Mouse (Mus musculus) lung, embryonic 16.5 days (tissue): ENCODE results near the gene Mad1l1. TPM values are rescaled to one million over a fixed set of nuclear protein-coding genes. Genes with fewer than 3 reads are reported as not detected.

ENCODE experiments used
- ATAC-seq: fragments of 200-750 bp; cut with Nextera tagmentation; 2 replicates; pipeline ENCODE4 v1.8.0; 2017; ENCODE audit warnings: low read depth, mild to moderate bottlenecking, moderate library complexity
- H3K27ac ChIP-seq: fragments of 300-500 bp; sonication (generic); 2 replicates; pipeline ENCODE4 v1.5.1; 2014; ENCODE audit warnings: mild to moderate bottlenecking, control low read depth, low read length
- H3K27me3 ChIP-seq: fragments of 300-500 bp; sonication (generic); 2 replicates; pipeline ENCODE4 v1.6.1; 2014; ENCODE audit warnings: low read depth, low read length, mixed read lengths; ENCODE audit not compliant: control insufficient read depth, insufficient read depth
- H3K36me3 ChIP-seq: fragments of 300-500 bp; sonication (generic); 2 replicates; pipeline ENCODE4 v1.6.1; 2014; ENCODE audit warnings: low read length; ENCODE audit not compliant: control insufficient read depth, insufficient read depth
- H3K4me1 ChIP-seq: fragments of 300-500 bp; sonication (generic); replicated peaks from 2 replicates; pipeline ENCODE4 v1.6.1; 2014; ENCODE audit warnings: low read length, mixed read lengths; ENCODE audit not compliant: control insufficient read depth, insufficient read depth
- H3K4me2 ChIP-seq: fragments of 300-500 bp; sonication (generic); 2 replicates; pipeline ENCODE4 v1.6.1; 2014; ENCODE audit warnings: low read depth, low read length, control low read depth
- H3K4me3 ChIP-seq: fragments of 300-500 bp; sonication (generic); 2 replicates; pipeline ENCODE4 v1.5.1; 2014; ENCODE audit warnings: mild to moderate bottlenecking, low read length, control low read depth
- H3K9ac ChIP-seq: fragments of 300-500 bp; sonication (generic); 2 replicates; pipeline ENCODE4 v1.6.1; 2014; ENCODE audit warnings: low read length, control low read depth
- H3K9me3 ChIP-seq: fragments of 300-500 bp; sonication (generic); 2 replicates; pipeline ENCODE4 v1.6.1; 2016; ENCODE audit warnings: low read length; ENCODE audit not compliant: control insufficient read depth
- WGBS: fragments of 180-500 bp; shearing (Covaris S2); extraction: QIAGEN DNeasy Blood & Tissue Kit; methylation state at CpG from one replicate; pipeline ENCODE4 v1.1.7; 2014; 5-methylcytosine and 5-hydroxymethylcytosine counted together
- polyA plus RNA-seq: library from polyadenylated mRNA; unstranded; fragments of >200 nt; fragmentation: Nextera tagmentation; extraction: Ambion mirVana; gene quantifications from 2 replicates; pipeline ENCODE4 v1.2.1, GENCODE M21; 2015

The Mad1l1 gene
- polyA plus RNA-seq, 1 experiment from 2014 or later: 54.1 TPM

GRCm38 (mm10) chr5:140204465-140204864 is 116.9 kb downstream of the Mad1l1 start:
- no peaks in the 10 kb centered on the region for H3K36me3 ChIP-seq
- H3K27me3 ChIP-seq: no peaks in the 10 kb centered on the region
- ATAC-seq: no peak
- no peak overlapping the region for H3K9ac ChIP-seq
- H3K9me3 ChIP-seq: no peaks in the 10 kb centered on the region
- 52% methylated on average over 3 of the region's 3 CpGs for WGBS
- H3K27ac ChIP-seq: no peak overlapping the region
- no peak overlapping the region for H3K4me2 ChIP-seq
- H3K4me3 ChIP-seq: no peak overlapping the region
- H3K4me1 ChIP-seq: peaks cover 12% of the 10 kb centered on the region

DNA sequence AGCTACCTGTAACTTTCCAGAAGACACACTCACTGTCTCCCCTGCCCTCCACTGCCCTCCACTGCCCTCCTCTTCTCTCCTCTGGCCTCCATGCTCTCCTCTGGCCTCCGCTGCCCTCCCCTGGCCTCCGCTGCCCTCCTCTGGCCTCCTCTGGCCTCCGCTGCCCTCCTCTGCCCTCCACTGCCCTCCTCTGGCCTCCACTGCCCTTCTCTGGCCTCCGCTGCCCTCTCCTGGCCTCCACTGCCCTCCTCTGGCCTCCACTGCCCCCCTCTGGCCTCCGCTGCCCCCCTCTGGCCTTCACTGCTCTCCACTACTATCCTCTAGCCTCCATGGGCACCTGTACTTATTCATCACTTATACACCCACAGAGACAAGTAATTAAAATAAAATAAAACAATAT is 117.3 kb downstream of the Mad1l1 start:
- Histone ChIP-seq H3K4me2 (no peak overlapping the region), H3K4me3 (no peak overlapping the region), H3K9ac (no peak overlapping the region), H3K4me1 (peaks cover 9% of the 10 kb centered on the region), H3K27me3 (no peaks in the 10 kb centered on the region), H3K9me3 (no peaks in the 10 kb centered on the region), H3K27ac (no peak overlapping the region), H3K36me3 (no peaks in the 10 kb centered on the region)
- WGBS: 87% methylated on average over 4 of the region's 5 CpGs
- no peak for ATAC-seq

GRCm38 (mm10) chr5:140202451-140202850 is 118.9 kb downstream of the Mad1l1 start:
- ATAC-seq: no peak
- Histone ChIP-seq H3K27me3 (no peaks in the 10 kb centered on the region), H3K4me1 (0 out of 2 replicates have a peak, but pooled peaks cover 2% of the 10 kb centered on the region)

DNA sequence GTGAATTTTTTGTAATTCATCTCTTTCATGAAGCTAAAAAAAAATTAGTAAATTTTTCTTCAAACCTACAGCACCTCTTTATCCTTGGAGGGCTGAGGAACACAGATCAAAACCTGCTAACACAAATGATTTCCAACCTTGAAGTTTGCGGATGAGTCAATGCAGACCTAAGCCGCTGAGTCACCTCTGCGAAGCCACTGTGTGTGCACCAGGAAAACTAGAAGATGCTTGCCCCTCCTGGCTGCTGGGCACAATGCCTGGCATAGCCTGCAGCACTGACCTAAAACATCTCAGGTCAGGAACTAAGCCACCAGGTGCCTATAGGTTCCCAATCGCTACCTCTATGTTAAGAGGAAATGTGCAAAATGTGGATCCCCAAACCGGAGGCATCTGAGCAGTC is 119.8 kb downstream of the Mad1l1 start:
- no peaks in the 10 kb centered on the region for H3K27me3 ChIP-seq
- no peaks in the 10 kb centered on the region for H3K9me3 ChIP-seq
- no peaks in the 10 kb centered on the region for H3K36me3 ChIP-seq
- ATAC-seq: no peak
- H3K4me2 ChIP-seq: no peak overlapping the region
- H3K27ac ChIP-seq: no peak overlapping the region
- H3K4me1 ChIP-seq: no peaks in the 10 kb centered on the region
- WGBS: 95% methylated on average over 5 of the region's 5 CpGs
- no peak overlapping the region for H3K9ac ChIP-seq
- H3K4me3 ChIP-seq: no peak overlapping the region

More at GRCm38 (mm10) chr5:140202451-140202850, 118.9 kb downstream of the Mad1l1 start:
- no peak overlapping the region for H3K4me2 ChIP-seq
- no peaks in the 10 kb centered on the region for H3K36me3 ChIP-seq
- H3K9ac ChIP-seq: no peak overlapping the region
- no peak overlapping the region for H3K4me3 ChIP-seq
- WGBS: 69% methylated on average over 2 of the region's 2 CpGs
- H3K27ac ChIP-seq: no peak overlapping the region
- H3K9me3 ChIP-seq: no peaks in the 10 kb centered on the region

- no peaks in the 10 kb centered on the region for H3K4me1 ChIP-seq
- H3K4me2 ChIP-seq: no peak overlapping the region
- no peak overlapping the region for H3K27ac ChIP-seq
- H3K9me3 ChIP-seq: no peaks in the 10 kb centered on the region
- WGBS: 91% methylated on average over 1 of the region's 1 CpGs
- no peak for ATAC-seq
- H3K36me3 ChIP-seq: no peaks in the 10 kb centered on the region
- H3K9ac ChIP-seq: no peak overlapping the region
- no peak overlapping the region for H3K4me3 ChIP-seq
- no peaks in the 10 kb centered on the region for H3K27me3 ChIP-seq
Measured at GRCm38 (mm10) chr5:140201109-140201508, 120.2 kb downstream of the Mad1l1 start.

DNA sequence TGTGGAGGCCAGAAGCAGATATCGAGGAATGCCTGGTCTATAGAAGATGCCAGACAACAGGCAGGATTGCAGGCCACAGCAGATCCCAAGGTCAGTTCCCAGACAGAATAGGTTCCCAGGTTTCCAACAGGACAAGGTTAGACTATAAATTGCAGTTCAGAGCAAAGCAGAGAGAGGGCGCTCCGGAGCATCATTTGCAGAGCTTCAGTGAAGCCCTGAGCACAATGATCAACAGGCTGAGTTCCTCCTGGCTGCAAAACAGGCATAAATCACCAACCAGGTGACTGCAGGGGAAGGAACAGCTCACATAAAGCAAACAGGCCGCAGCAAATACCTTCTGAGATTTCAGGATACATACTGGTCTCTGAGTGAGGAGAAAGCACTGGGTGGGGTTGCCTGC is 123.6 kb downstream of the Mad1l1 start:
- Histone ChIP-seq H3K27ac (no peak overlapping the region), H3K4me2 (no peak overlapping the region), H3K36me3 (peaks cover 4% of the 10 kb centered on the region; the same call in 1 of the 2 replicates), H3K4me1 (no peaks in the 10 kb centered on the region), H3K9ac (no peak overlapping the region), H3K27me3 (no peaks in the 10 kb centered on the region), H3K4me3 (no peak overlapping the region), H3K9me3 (no peaks in the 10 kb centered on the region)
- 33% methylated on average over 4 of the region's 4 CpGs for WGBS
- ATAC-seq: no peak

GRCm38 (mm10) chr5:140196446-140196845 is 124.9 kb downstream of the Mad1l1 start:
- Histone ChIP-seq H3K4me1 (no peaks in the 10 kb centered on the region), H3K36me3 (peaks cover 4% of the 10 kb centered on the region; the same call in 1 of the 2 replicates), H3K9me3 (no peaks in the 10 kb centered on the region), H3K4me2 (no peak overlapping the region), H3K4me3 (no peak overlapping the region), H3K27ac (no peak overlapping the region), H3K9ac (no peak overlapping the region), H3K27me3 (no peaks in the 10 kb centered on the region)
- ATAC-seq: no peak
- 84% methylated on average over 3 of the region's 3 CpGs for WGBS

GRCm38 (mm10) chr5:140194173-140194572 is 127.2 kb downstream of the Mad1l1 start:
- no peak for ATAC-seq
- H3K27ac ChIP-seq: no peak overlapping the region

GRCm38 (mm10) chr5:140191539-140191938 is 129.8 kb downstream of the Mad1l1 start:
- H3K4me1 ChIP-seq: no peaks in the 10 kb centered on the region
- WGBS: 66% methylated on average over 4 of the region's 4 CpGs
- no peaks in the 10 kb centered on the region for H3K9me3 ChIP-seq
- H3K27ac ChIP-seq: no peak overlapping the region
- H3K36me3 ChIP-seq: peaks cover 4% of the 10 kb centered on the region; the same call in 1 of the 2 replicates
- no peak overlapping the region for H3K4me2 ChIP-seq
- no peaks in the 10 kb centered on the region for H3K27me3 ChIP-seq
- no peak overlapping the region for H3K9ac ChIP-seq
- no peak for ATAC-seq
- H3K4me3 ChIP-seq: no peak overlapping the region

More at GRCm38 (mm10) chr5:140194173-140194572, 127.2 kb downstream of the Mad1l1 start:
- Histone ChIP-seq H3K36me3 (peaks cover 4% of the 10 kb centered on the region; the same call in 1 of the 2 replicates), H3K4me2 (no peak overlapping the region), H3K4me1 (no peaks in the 10 kb centered on the region), H3K9me3 (no peaks in the 10 kb centered on the region), H3K9ac (no peak overlapping the region), H3K27me3 (no peaks in the 10 kb centered on the region), H3K4me3 (no peak overlapping the region)
- 89% methylated on average over 11 of the region's 11 CpGs for WGBS

DNA sequence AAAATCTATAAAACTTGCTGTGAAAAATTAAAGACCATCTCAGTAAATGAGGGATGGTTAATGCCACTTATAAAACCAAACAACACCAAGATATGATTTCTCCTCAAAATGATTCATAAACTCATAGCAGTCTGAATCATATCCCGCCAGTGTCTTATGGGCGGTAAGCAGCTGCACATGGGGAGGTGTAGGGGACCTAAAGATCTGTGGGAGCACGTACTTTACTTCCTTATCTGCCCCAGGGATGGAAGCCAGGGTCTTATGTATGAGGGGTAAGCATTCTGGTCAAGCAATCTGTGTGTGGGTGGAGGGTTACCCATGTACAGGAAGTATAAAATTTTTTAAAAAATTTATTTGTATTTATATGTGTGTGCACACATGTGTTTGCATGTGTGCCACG is 135.0 kb downstream of the Mad1l1 start:
- WGBS: 76% methylated on average over 4 of the region's 4 CpGs

More for the DNA sequence above, 135.0 kb downstream of the Mad1l1 start:
- no peaks in the 10 kb centered on the region for H3K4me1 ChIP-seq
- H3K9ac ChIP-seq: no peak overlapping the region
- ATAC-seq: no peak
- no peak overlapping the region for H3K27ac ChIP-seq
- no peak overlapping the region for H3K4me2 ChIP-seq
- H3K27me3 ChIP-seq: no peaks in the 10 kb centered on the region
- H3K9me3 ChIP-seq: no peaks in the 10 kb centered on the region
- no peak overlapping the region for H3K4me3 ChIP-seq
- H3K36me3 ChIP-seq: no peaks in the 10 kb centered on the region
